Mouse (Mus musculus) midbrain, embryonic 10.5 days (tissue): ENCODE results near the gene Echs1. TPM values are rescaled to one million over a fixed set of nuclear protein-coding genes. Genes with fewer than 3 reads are reported as not detected.

Experiments
- DNase-seq: peaks from one replicate; pipeline ENCODE4 v3.0.0-alpha.2; 2017; ENCODE audit warnings: low spot score
- H3K27ac ChIP-seq: fragments of 300-500 bp; sonication (generic); replicated peaks from 2 replicates; pipeline ENCODE4 v1.5.1; 2016; ENCODE audit warnings: mild to moderate bottlenecking
- H3K27me3 ChIP-seq: fragments of 300-500 bp; sonication (generic); 2 replicates; pipeline ENCODE4 v1.6.1; 2016; ENCODE audit warnings: low read depth, mild to moderate bottlenecking; ENCODE audit not compliant: poor library complexity, severe bottlenecking
- H3K36me3 ChIP-seq: fragments of 300-500 bp; sonication (generic); 2 replicates; pipeline ENCODE4 v1.6.1; 2016; ENCODE audit warnings: mild to moderate bottlenecking, moderate library complexity
- H3K4me1 ChIP-seq: fragments of 300-500 bp; sonication (generic); 2 replicates; pipeline ENCODE4 v1.6.1; 2016
- H3K4me3 ChIP-seq: fragments of 300-500 bp; sonication (generic); 2 replicates; pipeline ENCODE4 v1.5.1; 2016; ENCODE audit warnings: mild to moderate bottlenecking, moderate library complexity
- H3K9me3 ChIP-seq: fragments of 300-500 bp; sonication (generic); replicated peaks from 2 replicates; pipeline ENCODE4 v1.6.1; 2016; ENCODE audit warnings: mild to moderate bottlenecking
- WGBS: fragments of 180-500 bp; shearing (Covaris S2); methylation state at CpG from one replicate; pipeline ENCODE4 v1.1.7; 2016; 5-methylcytosine and 5-hydroxymethylcytosine counted together
- polyA plus RNA-seq: library from polyadenylated mRNA; unstranded; fragments of >200 nt; fragmentation: Nextera tagmentation; extraction: Ambion mirVana; gene quantifications from 2 replicates; pipeline ENCODE4 v1.2.1, GENCODE M21; 2016

Gene Echs1
- polyA plus RNA-seq, 1 experiment from 2014 or later: 157 TPM

DNA sequence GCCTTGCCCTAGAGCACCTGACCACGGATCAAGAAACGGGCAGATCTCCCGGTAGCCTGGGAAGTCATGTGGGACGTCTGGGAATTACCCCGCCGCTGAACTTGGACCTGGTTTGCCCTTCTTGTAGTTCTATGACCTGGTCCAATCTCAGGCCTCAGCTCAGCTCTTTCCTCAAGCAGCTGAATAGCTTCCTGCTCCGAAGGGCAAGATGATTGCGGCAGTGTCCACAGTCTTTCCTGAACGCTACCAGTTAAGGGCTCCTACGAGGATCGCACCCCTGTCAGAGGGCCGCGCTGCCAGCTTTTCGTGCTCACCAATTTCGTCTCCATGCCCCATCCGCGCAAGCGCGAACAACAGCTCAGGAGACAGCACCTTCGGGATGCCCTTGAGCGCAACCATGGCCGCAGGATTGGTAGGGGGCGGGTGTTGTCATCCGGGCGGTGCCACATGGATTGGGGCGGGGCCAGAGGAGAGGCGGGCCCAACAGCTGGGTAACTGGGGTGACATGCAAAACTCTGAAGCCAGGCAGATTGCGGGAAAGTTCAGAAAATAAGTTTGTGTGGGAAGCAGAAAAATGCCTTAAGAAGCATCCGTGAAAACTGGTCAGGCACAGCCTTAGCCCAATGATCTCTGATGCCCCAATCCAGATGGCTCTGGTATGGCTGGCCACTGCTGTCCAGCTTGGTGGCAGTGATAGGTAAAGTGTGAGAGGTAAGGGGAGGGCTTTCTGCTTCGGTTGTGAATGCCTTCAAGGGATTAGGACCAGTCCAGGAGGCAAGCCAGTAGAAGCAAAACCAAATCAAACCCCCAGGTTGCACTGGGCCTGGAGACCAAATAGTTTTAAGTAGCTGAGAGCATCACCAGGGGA, 14.0 kb downstream of the Echs1 start, which contains the start of gene Fuom:
Fuom (minus strand) TSS at position 449 of the 868 bp plus-strand sequence.
- Histone ChIP-seq H3K9me3 (no peaks in the 10 kb centered on the region), H3K27me3 (peaks cover 23% of the 10 kb centered on the region), H3K4me3 (peak within 1 kb of the TSS; percentile 57), H3K36me3 (peaks cover 26% of the 10 kb centered on the region), H3K27ac (peak within 1 kb of the TSS; percentile 75), H3K4me1 (peaks cover 17% of the 10 kb centered on the region)
- 2% methylated on average over 30 of the region's 30 CpGs for WGBS
- DNase-seq: peak; percentile 73

DNA sequence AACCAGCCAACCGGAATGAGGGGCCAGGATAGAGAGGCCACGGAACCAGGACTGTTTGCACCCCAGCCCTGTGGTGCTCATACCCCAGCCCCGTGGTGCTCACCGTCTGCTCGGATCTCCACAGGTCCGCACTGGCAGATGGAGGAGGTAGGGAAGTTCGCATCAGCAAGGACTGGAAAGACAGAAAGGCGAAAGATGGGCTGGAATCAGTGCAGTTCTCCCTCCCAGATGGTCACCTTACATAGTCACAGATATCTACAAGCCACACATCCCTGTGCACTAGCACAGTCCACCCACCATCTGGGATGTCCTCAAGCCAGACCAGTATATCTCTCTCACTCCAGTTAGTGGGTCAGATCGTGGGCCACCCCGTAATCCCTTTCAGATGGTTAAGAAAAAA, 14.8 kb downstream of the Echs1 start:
- 70% methylated on average over 10 of the region's 10 CpGs for WGBS
- H3K4me1 ChIP-seq: peaks cover 17% of the 10 kb centered on the region
- H3K9me3 ChIP-seq: no peaks in the 10 kb centered on the region
- peak overlapping the region; percentile 75; the same call in 1 of the 2 replicates for H3K27ac ChIP-seq
- no peak for DNase-seq
- H3K27me3 ChIP-seq: peaks cover 23% of the 10 kb centered on the region
- peak overlapping the region; percentile 57 for H3K4me3 ChIP-seq
- peaks cover 18% of the 10 kb centered on the region for H3K36me3 ChIP-seq

DNA sequence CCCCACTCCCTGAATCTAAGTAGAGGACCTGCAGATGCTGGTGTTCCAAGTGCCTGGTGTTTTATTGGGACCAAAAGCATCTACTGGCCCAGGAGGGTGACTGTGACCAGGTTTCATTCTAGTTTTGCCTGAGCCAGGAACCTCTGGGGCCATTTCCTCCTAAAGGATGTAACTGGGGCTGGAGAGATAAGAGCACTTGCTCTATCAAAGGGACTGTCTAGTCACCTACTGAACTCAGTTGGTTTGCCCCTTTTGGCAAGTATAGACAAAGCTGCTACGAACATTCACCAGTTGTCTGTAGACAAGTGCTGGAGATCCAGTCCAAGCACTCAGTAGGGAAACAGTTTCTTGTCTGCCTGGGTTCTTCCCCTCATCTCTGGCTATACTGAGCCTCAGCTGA, 17.8 kb downstream of the Echs1 start:
- H3K9me3 ChIP-seq: no peaks in the 10 kb centered on the region
- H3K27ac ChIP-seq: no peak overlapping the region
- H3K4me1 ChIP-seq: peaks cover 17% of the 10 kb centered on the region
- no peak for DNase-seq
- no peak overlapping the region for H3K4me3 ChIP-seq
- peaks cover 30% of the 10 kb centered on the region for H3K27me3 ChIP-seq
- WGBS: 85% methylated on average over 1 of the region's 1 CpGs
- no peaks in the 10 kb centered on the region for H3K36me3 ChIP-seq

DNA sequence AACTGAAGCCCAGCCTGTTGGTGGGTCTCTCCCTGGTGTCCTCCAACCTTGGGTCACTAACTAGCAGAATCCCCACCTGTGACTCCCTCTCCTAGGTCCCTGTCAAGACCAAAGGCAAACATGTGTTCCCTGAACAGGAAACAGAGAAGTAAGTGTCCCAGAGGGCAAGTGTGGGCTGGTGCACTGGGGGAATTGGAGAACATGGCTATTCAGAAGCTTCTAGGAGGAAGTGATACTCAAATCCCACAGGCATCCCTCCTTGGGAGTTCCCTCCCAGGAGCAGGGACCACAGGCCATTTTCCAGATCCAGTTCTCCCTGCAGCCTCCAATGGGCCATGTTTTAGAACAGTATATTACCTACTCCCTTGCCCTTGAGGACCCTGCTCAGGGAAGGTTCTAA, 20.2 kb downstream of the Echs1 start:
- peaks cover 13% of the 10 kb centered on the region for H3K27me3 ChIP-seq
- DNase-seq: no peak
- H3K27ac ChIP-seq: no peak overlapping the region
- H3K4me1 ChIP-seq: no peaks in the 10 kb centered on the region
- H3K4me3 ChIP-seq: no peak overlapping the region
- H3K9me3 ChIP-seq: no peaks in the 10 kb centered on the region
- H3K36me3 ChIP-seq: no peaks in the 10 kb centered on the region

DNA sequence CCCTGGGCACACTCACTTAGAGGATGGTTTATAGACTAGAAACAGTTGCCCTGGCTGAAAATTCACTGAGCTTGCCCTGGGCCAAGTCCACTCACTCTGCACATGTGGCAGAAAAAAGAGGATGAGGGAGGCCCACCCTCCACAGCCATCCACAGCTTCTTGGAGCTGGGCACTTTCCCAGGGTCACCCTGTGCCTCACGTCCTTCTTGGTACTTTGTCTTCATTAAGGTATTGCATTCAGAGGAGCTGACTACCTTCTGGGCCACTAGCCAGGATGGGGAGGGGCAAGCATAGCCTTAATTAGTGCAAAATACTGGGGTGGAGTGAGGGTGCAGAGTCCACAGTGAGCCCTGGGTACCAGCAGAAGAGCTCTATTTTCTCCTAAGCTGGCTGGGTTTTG, 20.7 kb downstream of the Echs1 start:
- Histone ChIP-seq H3K36me3 (no peaks in the 10 kb centered on the region), H3K9me3 (no peaks in the 10 kb centered on the region), H3K4me1 (no peaks in the 10 kb centered on the region), H3K27me3 (peaks cover 8% of the 10 kb centered on the region), H3K27ac (no peak overlapping the region), H3K4me3 (no peak overlapping the region)
- DNase-seq: no peak
- WGBS: 71% methylated on average over 1 of the region's 1 CpGs

DNA sequence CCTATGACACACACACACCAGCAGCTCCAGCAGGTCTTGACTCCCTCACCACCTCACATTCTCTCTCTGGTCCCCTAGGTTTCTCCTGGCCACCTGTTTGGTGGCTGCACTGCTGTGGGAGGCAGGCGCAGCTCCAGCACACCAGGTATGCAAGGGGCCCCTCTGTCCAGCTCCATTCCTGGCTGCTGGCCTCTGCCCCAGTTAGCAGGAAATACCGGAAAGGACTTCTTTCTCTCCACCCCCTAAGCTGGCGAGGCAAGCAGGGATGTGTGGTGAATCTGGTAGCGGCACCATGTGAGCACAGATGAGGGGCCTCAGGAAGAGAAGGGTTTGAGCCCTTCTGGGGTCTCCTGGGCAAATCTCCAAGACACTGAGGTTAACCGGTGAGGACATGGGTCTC, 21.3 kb downstream of the Echs1 start:
- H3K9me3 ChIP-seq: no peaks in the 10 kb centered on the region
- no peaks in the 10 kb centered on the region for H3K4me1 ChIP-seq
- no peaks in the 10 kb centered on the region for H3K36me3 ChIP-seq
- H3K27ac ChIP-seq: no peak overlapping the region
- no peak for DNase-seq
- 68% methylated on average over 5 of the region's 5 CpGs for WGBS
- no peak overlapping the region for H3K4me3 ChIP-seq
- H3K27me3 ChIP-seq: peaks cover 7% of the 10 kb centered on the region; the same call in 1 of the 2 replicates

DNA sequence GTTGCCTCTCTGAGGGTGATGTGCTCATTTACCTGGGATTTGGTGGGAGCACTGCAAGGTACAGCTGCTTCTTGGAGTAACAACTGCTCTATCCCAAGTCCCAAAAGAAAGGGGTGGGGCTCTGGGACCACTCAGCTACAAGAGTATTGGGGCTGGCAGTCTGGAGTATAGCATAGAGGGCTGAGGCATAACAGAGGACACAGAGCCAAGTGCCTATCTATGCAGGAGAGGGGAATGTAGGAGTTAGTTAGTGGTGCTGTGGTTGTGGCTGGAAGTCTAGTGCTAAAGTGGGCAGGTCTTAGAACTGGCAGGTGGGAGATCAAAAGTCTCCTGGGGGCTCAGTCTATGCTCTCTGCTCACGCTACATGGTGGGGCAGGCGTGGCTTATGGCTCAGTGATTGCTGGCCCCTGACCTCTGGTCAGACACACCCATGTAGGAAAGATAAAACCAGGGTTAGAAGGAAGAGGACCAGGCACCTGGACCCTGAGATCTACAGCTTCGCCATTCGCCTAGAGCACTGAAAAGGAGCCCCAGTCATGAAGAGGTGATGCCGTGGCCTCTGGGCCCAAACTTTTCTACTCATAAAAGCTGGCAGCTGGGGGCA, 23.2 kb downstream of the Echs1 start, which contains the start of gene Prap1:
Prap1 (plus strand) TSS at position 472 of the 605 bp plus-strand sequence.
- WGBS: 74% methylated on average over 5 of the region's 5 CpGs
- Histone ChIP-seq H3K9me3 (no peaks in the 10 kb centered on the region), H3K27me3 (peaks cover 7% of the 10 kb centered on the region; the same call in 1 of the 2 replicates), H3K4me3 (no peak within 1 kb of the TSS), H3K36me3 (no peaks in the 10 kb centered on the region), H3K27ac (no peak within 1 kb of the TSS), H3K4me1 (no peaks in the 10 kb centered on the region)
- DNase-seq: no peak

DNA sequence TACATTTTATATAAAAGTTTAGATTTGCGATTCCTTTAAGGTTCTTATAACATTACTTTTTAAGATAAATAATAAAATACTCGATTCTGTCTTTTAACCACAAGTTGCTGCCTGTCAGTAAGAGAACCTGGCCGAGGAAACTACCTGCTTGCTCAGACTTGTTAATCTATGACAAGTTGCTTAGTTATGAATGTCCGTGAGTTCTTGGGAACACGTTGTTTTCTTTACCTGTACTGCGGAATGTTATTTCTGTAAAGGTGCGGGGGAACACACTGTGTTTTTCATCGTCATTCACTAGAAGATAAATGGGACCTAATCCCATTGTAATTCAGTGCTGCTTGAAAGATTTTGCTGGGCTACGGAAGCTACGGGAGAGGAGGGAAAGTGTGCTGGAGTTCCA, 25.7 kb downstream of the Echs1 start:
- DNase-seq: no peak
- peaks cover 2% of the 10 kb centered on the region; the same call in 1 of the 2 replicates for H3K27me3 ChIP-seq
- H3K4me1 ChIP-seq: no peaks in the 10 kb centered on the region
- no peaks in the 10 kb centered on the region for H3K9me3 ChIP-seq
- no peak overlapping the region for H3K4me3 ChIP-seq
- H3K36me3 ChIP-seq: no peaks in the 10 kb centered on the region
- H3K27ac ChIP-seq: no peak overlapping the region
- WGBS: 76% methylated on average over 10 of the region's 10 CpGs

DNA sequence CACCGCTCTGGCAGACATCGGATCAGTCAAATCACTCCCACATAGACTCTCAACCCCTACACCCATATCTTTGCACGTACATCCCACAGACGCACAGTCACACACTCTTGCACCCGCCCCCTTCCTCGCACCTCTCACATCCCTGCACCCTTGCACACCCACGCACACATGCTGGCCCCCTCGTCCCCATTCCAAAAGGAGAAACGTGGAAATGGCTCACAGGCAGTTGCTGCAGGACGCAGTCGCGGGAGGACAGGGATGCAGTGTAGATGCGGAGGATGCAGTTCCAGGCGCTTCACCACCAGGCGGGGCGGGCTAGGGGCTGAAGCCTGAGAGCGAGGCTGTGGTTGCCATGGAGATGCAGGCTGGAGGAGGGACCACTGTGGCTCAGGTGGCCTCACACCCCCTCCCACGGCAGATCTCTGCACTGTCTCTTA, 34.0 kb downstream of the Echs1 start, which contains the start of gene Caly:
Caly (minus strand) TSS at position 307 of the 437 bp plus-strand sequence.
- 0 out of 2 replicates have a peak within 1 kb of the TSS, but pooled peaks have one; percentile 1 for H3K27ac ChIP-seq
- H3K4me3 ChIP-seq: peak within 1 kb of the TSS; percentile 49
- peaks cover 35% of the 10 kb centered on the region for H3K4me1 ChIP-seq
- peak; percentile 81 for DNase-seq
- H3K27me3 ChIP-seq: peaks cover 53% of the 10 kb centered on the region
- H3K9me3 ChIP-seq: no peaks in the 10 kb centered on the region
- no peaks in the 10 kb centered on the region for H3K36me3 ChIP-seq
- WGBS: 6% methylated on average over 18 of the region's 18 CpGs

DNA sequence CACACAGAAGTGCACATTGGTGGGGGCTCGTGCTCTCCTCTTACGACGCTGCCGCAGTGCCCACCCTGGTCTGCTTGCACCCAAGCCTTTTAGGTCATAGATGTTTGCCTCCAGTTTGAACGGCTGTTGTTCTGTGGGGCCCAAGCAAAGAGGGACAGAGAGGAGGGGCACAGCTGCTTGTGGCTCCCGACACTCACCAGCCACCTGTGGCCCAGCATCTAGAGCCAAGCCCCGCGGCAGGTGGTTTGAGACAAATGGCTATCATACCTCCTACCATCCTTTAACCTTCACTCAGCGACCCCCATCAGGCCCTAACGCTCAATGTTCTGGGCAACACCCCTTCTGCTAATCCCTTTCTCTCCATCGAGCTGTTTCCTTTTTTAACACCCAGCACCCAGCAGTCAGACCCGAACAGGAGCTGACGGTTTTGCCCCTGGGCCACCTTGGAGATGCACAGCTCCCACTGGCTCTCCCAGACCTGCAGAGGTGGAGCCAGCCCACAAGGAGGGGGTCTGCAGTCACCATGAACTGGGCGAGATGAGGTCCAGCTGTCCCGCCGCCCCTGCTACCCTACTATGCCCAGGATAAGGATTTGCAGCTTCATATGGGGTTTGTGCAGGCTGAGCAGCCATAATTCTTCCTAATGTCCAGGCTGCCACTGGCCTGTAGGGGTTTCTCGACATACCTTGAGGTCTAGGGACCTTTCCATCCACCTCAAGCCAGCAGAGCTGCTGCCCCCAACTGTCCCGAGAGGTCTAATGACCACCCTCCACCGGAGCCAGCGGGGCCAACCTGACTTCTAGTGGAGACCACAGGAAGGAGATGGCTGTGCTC, 34.7 kb downstream of the Echs1 start:
- H3K4me3 ChIP-seq: peak overlapping the region; percentile 49
- H3K27me3 ChIP-seq: peaks cover 53% of the 10 kb centered on the region
- no peaks in the 10 kb centered on the region for H3K36me3 ChIP-seq
- no peak for DNase-seq
- 0 out of 2 replicates have a peak overlapping the region, but pooled peaks have one; percentile 1 for H3K27ac ChIP-seq
- peaks cover 35% of the 10 kb centered on the region for H3K4me1 ChIP-seq
- H3K9me3 ChIP-seq: no peaks in the 10 kb centered on the region
- WGBS: 14% methylated on average over 20 of the region's 20 CpGs

DNA sequence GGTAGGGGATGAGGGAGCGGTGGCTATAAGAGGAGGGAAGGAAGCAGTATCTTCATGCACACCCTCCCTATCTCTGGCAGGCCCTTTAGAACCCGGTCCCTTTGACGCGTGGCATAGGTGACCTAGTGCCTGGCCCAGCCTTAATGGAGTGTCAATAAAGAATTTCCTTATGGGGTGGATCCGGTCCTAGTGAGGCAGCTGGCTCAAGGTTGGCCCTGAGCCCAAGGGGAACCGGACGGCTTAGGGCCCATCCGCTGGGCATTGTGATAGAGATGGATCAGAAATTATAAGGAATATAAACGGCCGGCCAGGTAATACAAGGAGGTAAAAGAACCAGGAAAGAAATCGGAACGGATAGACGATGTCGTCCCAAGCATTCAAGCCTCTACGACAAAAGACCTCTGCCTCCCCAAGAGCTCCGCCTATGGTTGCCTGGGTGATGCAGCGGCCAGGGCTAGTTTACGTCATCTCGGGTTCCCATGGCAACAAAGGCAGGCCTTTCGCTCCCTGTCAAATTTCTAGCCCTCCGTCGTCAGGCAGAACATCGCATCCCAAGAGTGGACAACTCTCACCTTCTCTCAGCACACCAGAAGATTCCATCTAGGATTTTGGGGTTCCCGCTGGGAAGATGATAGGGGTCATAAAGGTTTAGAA, 35.6 kb downstream of the Echs1 start:
- peaks cover 35% of the 10 kb centered on the region for H3K4me1 ChIP-seq
- WGBS: 4% methylated on average over 24 of the region's 24 CpGs
- no peaks in the 10 kb centered on the region for H3K9me3 ChIP-seq
- H3K4me3 ChIP-seq: peak overlapping the region; percentile 49
- peak overlapping the region; percentile 70 for H3K27ac ChIP-seq
- peaks cover 53% of the 10 kb centered on the region for H3K27me3 ChIP-seq
- peak; percentile 91 for DNase-seq
- H3K36me3 ChIP-seq: no peaks in the 10 kb centered on the region

DNA sequence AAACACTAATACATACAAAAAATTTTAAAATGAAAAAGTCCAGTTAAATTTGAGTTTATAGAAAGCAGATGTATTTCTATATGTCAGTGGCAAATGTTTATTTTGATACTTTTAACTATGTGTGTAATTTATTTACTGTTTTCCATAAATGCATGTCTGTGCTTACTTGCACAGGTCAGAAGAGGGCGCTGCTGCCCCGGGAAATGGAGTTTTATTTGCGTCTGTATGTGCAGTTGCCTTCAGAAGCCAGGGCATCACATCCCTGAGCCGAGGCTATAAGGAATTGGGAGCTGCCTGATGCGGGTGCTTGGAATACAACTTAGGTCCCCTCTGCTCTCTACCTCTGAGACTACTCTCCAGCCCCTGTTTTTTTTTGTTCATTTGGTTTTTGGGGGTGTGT, 37.6 kb downstream of the Echs1 start:
- H3K27ac ChIP-seq: no peak overlapping the region
- H3K4me1 ChIP-seq: peaks cover 35% of the 10 kb centered on the region
- H3K36me3 ChIP-seq: no peaks in the 10 kb centered on the region
- DNase-seq: peak; percentile 73
- 7% methylated on average over 5 of the region's 5 CpGs for WGBS
- H3K27me3 ChIP-seq: peaks cover 51% of the 10 kb centered on the region
- H3K4me3 ChIP-seq: no peak overlapping the region
- no peaks in the 10 kb centered on the region for H3K9me3 ChIP-seq
